Mouse (Mus musculus): ENCODE measurements at regions not wholly inside any gene's neighbourhood (a gene's known extent, or its start where the extent isn't known, plus 50 kb on each side); places are given as distances from the start of the nearest gene placed in this dataset.
A peak's percentile ranks its signal among the peaks of the same experiment; 100 is the strongest.

- Histone ChIP-seq H3K36me3 (ENCODE audit: control insufficient read depth, insufficient read depth, low read length) (no peaks in the 10 kb centered on the region), H3K27me3 (ENCODE audit: control insufficient read depth, insufficient read depth, low read length) (no peaks in the 10 kb centered on the region), H3K9me3 (ENCODE audit: control insufficient read depth, low read length) (no peaks in the 10 kb centered on the region), H3K4me1 (ENCODE audit: control insufficient read depth, insufficient read depth, low read length) (no peaks in the 10 kb centered on the region), H3K27ac (replicated peaks; ENCODE audit: low read depth, low read length) (no peak overlapping the region), H3K9ac (replicated peaks; ENCODE audit: low read length) (no peak overlapping the region), H3K4me2 (ENCODE audit: low read length) (no peak overlapping the region), H3K4me3 (replicated peaks; ENCODE audit: low read depth, low read length) (no peak overlapping the region)
- WGBS, result 93% methylated on average over 9 of the region's 9 CpGs
- DNase-seq, result peak; percentile 4
- no peak for ATAC-seq (ENCODE audit: low FRiP score, low TSS enrichment)
Observed at GRCm38 (mm10) chr11:93729119-93729518, 156.4 kb downstream of the Utp18 start.

- DNase-seq (peak; percentile 55), ATAC-seq (ENCODE audit: low FRiP score, low TSS enrichment) (no peak)
- H3K9ac ChIP-seq (replicated peaks; ENCODE audit: low read length), result no peak overlapping the region
- no peak overlapping the region for H3K4me2 ChIP-seq (ENCODE audit: low read length)
- 67% methylated on average over 6 of the region's 6 CpGs for WGBS
- H3K27me3 ChIP-seq (ENCODE audit: control insufficient read depth, insufficient read depth, low read length), result no peaks in the 10 kb centered on the region
- H3K27ac ChIP-seq (replicated peaks; ENCODE audit: low read depth, low read length), result no peak overlapping the region
- H3K4me3 ChIP-seq (replicated peaks; ENCODE audit: low read depth, low read length), result no peak overlapping the region
- no peaks in the 10 kb centered on the region for H3K36me3 ChIP-seq (ENCODE audit: control insufficient read depth, insufficient read depth, low read length)
- H3K4me1 ChIP-seq (ENCODE audit: control insufficient read depth, insufficient read depth, low read length), result no peaks in the 10 kb centered on the region
- H3K9me3 ChIP-seq (ENCODE audit: control insufficient read depth, low read length), result no peaks in the 10 kb centered on the region
Observed at GRCm38 (mm10) chr11:93725242-93725641, 160.3 kb downstream of the Utp18 start.

DNA sequence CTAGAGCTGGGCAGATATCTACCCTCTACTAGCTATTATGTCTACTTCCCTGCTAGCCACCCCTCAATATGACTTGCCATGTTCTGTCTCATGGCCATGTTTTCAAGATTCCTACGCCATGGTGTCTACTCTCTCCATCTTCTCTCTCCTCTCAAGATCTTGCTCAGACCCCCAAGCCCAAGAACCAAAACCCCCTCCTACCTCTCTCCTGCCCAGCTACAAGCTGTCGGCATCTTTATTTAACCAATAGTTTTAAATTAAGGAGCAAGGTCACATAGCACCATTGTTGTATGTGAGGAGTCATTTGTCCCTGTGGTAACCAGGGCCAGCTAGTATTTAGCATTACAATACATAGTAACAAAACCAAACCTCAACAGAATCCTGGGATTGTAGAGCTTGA is 166.4 kb downstream of the Utp18 start:
- Histone ChIP-seq H3K4me3 (replicated peaks; ENCODE audit: low read depth, low read length) (no peak overlapping the region), H3K36me3 (ENCODE audit: control insufficient read depth, insufficient read depth, low read length) (no peaks in the 10 kb centered on the region), H3K9ac (replicated peaks; ENCODE audit: low read length) (no peak overlapping the region), H3K9me3 (ENCODE audit: control insufficient read depth, low read length) (no peaks in the 10 kb centered on the region), H3K27me3 (ENCODE audit: control insufficient read depth, insufficient read depth, low read length) (no peaks in the 10 kb centered on the region), H3K4me1 (ENCODE audit: control insufficient read depth, insufficient read depth, low read length) (no peaks in the 10 kb centered on the region), H3K27ac (replicated peaks; ENCODE audit: low read depth, low read length) (no peak overlapping the region), H3K4me2 (ENCODE audit: low read length) (no peak overlapping the region)
- WGBS, result 52% methylated on average over 2 of the region's 2 CpGs
- ATAC-seq (ENCODE audit: low FRiP score, low TSS enrichment), result no peak
- no peak for DNase-seq

DNA sequence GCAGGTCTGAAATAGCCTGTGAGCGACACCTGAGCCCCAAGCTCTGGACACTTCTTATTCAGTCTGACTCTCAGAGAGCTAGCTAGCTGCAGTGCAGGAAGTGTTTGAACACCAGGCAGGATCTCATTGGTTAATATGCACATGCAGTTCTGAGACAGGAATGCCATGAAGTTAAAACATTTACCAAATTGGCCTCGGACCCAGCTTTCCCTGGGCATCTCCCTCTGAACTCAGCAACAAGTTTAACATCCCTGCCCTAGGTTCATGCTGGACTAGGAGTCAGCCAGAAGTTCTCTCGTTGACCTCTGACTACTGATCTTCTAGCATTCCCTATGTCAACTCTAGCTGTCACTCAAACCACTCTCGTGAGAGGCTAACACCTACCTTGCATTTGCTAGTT is 175.9 kb downstream of the Utp18 start:
- no peak for ATAC-seq (ENCODE audit: low FRiP score, low TSS enrichment)
- Histone ChIP-seq H3K9me3 (ENCODE audit: control insufficient read depth, low read length) (no peaks in the 10 kb centered on the region), H3K27ac (replicated peaks; ENCODE audit: low read depth, low read length) (no peak overlapping the region), H3K4me3 (replicated peaks; ENCODE audit: low read depth, low read length) (no peak overlapping the region), H3K4me2 (ENCODE audit: low read length) (no peak overlapping the region), H3K27me3 (ENCODE audit: control insufficient read depth, insufficient read depth, low read length) (no peaks in the 10 kb centered on the region), H3K4me1 (ENCODE audit: control insufficient read depth, insufficient read depth, low read length) (no peaks in the 10 kb centered on the region), H3K36me3 (ENCODE audit: control insufficient read depth, insufficient read depth, low read length) (no peaks in the 10 kb centered on the region), H3K9ac (replicated peaks; ENCODE audit: low read length) (no peak overlapping the region)
- DNase-seq, result no peak
- WGBS, result 78% methylated on average over 4 of the region's 4 CpGs

DNA sequence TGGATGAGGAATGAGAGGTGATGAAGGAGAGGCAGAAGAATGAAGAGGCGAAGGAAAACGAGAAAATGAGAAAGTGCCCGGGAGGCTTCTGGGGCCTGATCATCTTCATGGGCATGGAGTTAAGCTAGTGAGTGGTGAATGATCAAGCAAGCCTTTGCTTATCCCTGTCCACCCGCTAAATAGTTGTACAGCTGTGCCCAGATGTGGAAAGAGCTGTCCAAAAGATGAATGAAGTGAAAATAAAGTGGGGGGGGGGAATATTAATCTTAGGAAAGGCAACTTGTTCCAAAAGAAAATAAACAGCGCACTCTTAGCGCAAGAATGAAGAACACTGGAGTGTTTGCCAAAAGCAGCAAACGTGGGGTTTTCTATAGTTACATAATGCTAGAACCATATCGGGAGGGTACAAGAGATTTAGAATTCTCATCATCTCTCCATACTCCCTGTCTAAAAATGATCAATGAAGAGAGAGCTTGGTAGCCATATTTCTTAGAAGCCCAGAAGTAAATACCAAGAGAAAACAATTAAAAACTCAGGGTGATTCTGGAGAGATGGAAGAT is 188.5 kb downstream of the Utp18 start:
- ATAC-seq (ENCODE audit: low FRiP score, low TSS enrichment) (no peak), DNase-seq (no peak)
- Histone ChIP-seq H3K27me3 (ENCODE audit: control insufficient read depth, insufficient read depth, low read length) (no peaks in the 10 kb centered on the region), H3K4me2 (ENCODE audit: low read length) (no peak overlapping the region), H3K27ac (replicated peaks; ENCODE audit: low read depth, low read length) (no peak overlapping the region), H3K4me1 (ENCODE audit: control insufficient read depth, insufficient read depth, low read length) (no peaks in the 10 kb centered on the region), H3K9ac (replicated peaks; ENCODE audit: low read length) (no peak overlapping the region), H3K9me3 (ENCODE audit: control insufficient read depth, low read length) (no peaks in the 10 kb centered on the region), H3K36me3 (ENCODE audit: control insufficient read depth, insufficient read depth, low read length) (no peaks in the 10 kb centered on the region), H3K4me3 (replicated peaks; ENCODE audit: low read depth, low read length) (no peak overlapping the region)
- 94% methylated on average over 8 of the region's 8 CpGs for WGBS

DNA sequence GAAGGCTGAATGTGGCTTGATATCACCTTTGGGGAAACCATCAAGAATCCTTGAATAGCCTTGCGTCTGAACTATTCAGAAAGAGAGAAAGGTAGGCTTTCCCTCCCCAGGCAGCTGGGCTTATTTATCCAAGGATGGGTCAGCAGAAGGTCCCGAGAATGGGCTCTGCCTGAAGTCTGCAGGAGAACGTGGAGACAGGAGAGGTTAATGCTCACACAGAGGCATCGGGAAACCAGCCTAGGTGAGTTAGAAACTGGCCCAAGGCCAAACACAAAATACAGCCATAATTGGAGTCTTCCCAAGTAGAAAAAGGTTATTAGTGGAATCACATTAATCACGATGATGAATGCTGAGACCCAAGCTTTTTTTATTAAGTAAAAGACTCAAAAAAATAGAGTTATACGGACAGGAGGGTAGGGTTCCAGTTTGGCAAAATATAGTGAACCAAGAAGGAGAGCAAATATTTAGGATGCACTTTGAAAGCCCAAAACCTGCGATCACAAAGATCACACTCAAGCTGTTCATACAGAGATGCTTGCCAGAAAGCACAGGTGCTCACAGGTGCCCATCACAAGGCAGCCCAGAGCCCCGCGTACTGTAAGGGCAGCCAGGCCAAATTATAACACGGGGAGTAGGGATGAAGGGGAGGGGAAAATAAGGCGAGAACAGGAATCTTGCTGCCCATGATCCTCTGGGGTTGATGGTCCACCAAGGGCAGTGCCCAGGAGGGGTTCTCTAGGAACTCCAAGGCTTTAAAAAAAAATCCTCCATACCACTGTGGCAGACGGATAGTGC is 189.3 kb downstream of the Utp18 start:
- Histone ChIP-seq H3K9me3 (ENCODE audit: control insufficient read depth, low read length) (no peaks in the 10 kb centered on the region), H3K4me3 (replicated peaks; ENCODE audit: low read depth, low read length) (no peak overlapping the region), H3K27ac (replicated peaks; ENCODE audit: low read depth, low read length) (no peak overlapping the region), H3K4me2 (ENCODE audit: low read length) (no peak overlapping the region), H3K9ac (replicated peaks; ENCODE audit: low read length) (no peak overlapping the region), H3K4me1 (ENCODE audit: control insufficient read depth, insufficient read depth, low read length) (no peaks in the 10 kb centered on the region), H3K36me3 (ENCODE audit: control insufficient read depth, insufficient read depth, low read length) (no peaks in the 10 kb centered on the region), H3K27me3 (ENCODE audit: control insufficient read depth, insufficient read depth, low read length) (no peaks in the 10 kb centered on the region)
- ATAC-seq (ENCODE audit: low FRiP score, low TSS enrichment), result no peak
- 88% methylated on average over 12 of the region's 12 CpGs for WGBS
- DNase-seq, result no peak

- no peaks in the 10 kb centered on the region for H3K4me1 ChIP-seq (ENCODE audit: control insufficient read depth, insufficient read depth, low read length)
- H3K4me3 ChIP-seq (replicated peaks; ENCODE audit: low read depth, low read length), result no peak overlapping the region
- no peaks in the 10 kb centered on the region for H3K36me3 ChIP-seq (ENCODE audit: control insufficient read depth, insufficient read depth, low read length)
- no peaks in the 10 kb centered on the region for H3K27me3 ChIP-seq (ENCODE audit: control insufficient read depth, insufficient read depth, low read length)
- H3K27ac ChIP-seq (replicated peaks; ENCODE audit: low read depth, low read length), result no peak overlapping the region
- H3K4me2 ChIP-seq (ENCODE audit: low read length), result no peak overlapping the region
- WGBS, result 86% methylated on average over 5 of the region's 5 CpGs
- no peak for ATAC-seq (ENCODE audit: low FRiP score, low TSS enrichment)
- no peak overlapping the region for H3K9ac ChIP-seq (replicated peaks; ENCODE audit: low read length)
- no peak for DNase-seq
- peaks cover 4% of the 10 kb centered on the region; the same call in 1 of the 2 replicates for H3K9me3 ChIP-seq (ENCODE audit: control insufficient read depth, low read length)
Observed at GRCm38 (mm10) chr11:93683691-93684090, 201.9 kb downstream of the Utp18 start.

GRCm38 (mm10) chr11:93676299-93676698 is 209.3 kb downstream of the Utp18 start:
- Histone ChIP-seq H3K9ac (replicated peaks; ENCODE audit: low read length) (no peak overlapping the region), H3K36me3 (ENCODE audit: control insufficient read depth, insufficient read depth, low read length) (no peaks in the 10 kb centered on the region), H3K4me3 (replicated peaks; ENCODE audit: low read depth, low read length) (no peak overlapping the region), H3K27me3 (ENCODE audit: control insufficient read depth, insufficient read depth, low read length) (no peaks in the 10 kb centered on the region), H3K27ac (replicated peaks; ENCODE audit: low read depth, low read length) (no peak overlapping the region), H3K4me1 (ENCODE audit: control insufficient read depth, insufficient read depth, low read length) (no peaks in the 10 kb centered on the region), H3K4me2 (ENCODE audit: low read length) (no peak overlapping the region), H3K9me3 (ENCODE audit: control insufficient read depth, low read length) (no peaks in the 10 kb centered on the region)
- DNase-seq (no peak), ATAC-seq (ENCODE audit: low FRiP score, low TSS enrichment) (no peak)
- WGBS, result 82% methylated on average over 5 of the region's 5 CpGs

DNA sequence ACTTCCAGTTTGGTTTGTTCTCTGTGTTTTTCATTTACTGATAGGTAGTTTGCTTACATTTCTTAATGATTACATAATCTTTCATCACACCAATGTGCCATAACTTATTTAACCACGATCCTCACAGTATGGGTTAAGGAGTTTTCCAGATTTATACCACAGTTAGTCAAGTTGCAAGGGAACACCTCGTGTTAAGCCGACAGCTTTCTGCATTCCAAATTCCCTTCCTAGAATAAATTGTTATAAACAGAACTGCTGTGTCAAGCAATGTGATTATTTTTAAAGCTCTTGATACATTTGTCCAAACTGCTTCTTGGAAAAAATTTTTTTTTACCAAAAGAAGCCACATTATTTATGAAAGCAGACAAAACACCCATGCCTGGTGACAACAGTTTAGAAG is 213.5 kb downstream of the Utp18 start:
- DNase-seq (no peak), ATAC-seq (ENCODE audit: low FRiP score, low TSS enrichment) (no peak)
- 88% methylated on average over 3 of the region's 3 CpGs for WGBS
- no peak overlapping the region for H3K9ac ChIP-seq (replicated peaks; ENCODE audit: low read length)
- H3K4me1 ChIP-seq (ENCODE audit: control insufficient read depth, insufficient read depth, low read length), result no peaks in the 10 kb centered on the region
- no peak overlapping the region for H3K4me2 ChIP-seq (ENCODE audit: low read length)
- no peaks in the 10 kb centered on the region for H3K27me3 ChIP-seq (ENCODE audit: control insufficient read depth, insufficient read depth, low read length)
- no peaks in the 10 kb centered on the region for H3K36me3 ChIP-seq (ENCODE audit: control insufficient read depth, insufficient read depth, low read length)
- H3K4me3 ChIP-seq (replicated peaks; ENCODE audit: low read depth, low read length), result no peak overlapping the region
- no peaks in the 10 kb centered on the region for H3K9me3 ChIP-seq (ENCODE audit: control insufficient read depth, low read length)
- no peak overlapping the region for H3K27ac ChIP-seq (replicated peaks; ENCODE audit: low read depth, low read length)
